Mouse (Mus musculus) E14TG2a.4 (cell line): ENCODE data around the gene Mgat4d.

Source experiments
- CTCF ChIP-seq: conservative IDR thresholded peaks from 2 replicates; pipeline ENCODE4 v1.5.1; 2014; ENCODE audit warnings: low read length
- POU5F1 ChIP-seq: IDR thresholded peaks from 2 replicates; pipeline ENCODE4 v1.6.1; 2014; ENCODE audit warnings: low read length, borderline replicate concordance

- no peak for TF ChIP-seq POU5F1
- TF ChIP-seq CTCF: no peak
These were observed 80.8 kb downstream of the Mgat4d start for GRCm38 (mm10) chr8:83429071-83429524.
